Mouse (Mus musculus) neural tube, embryonic 14.5 days (tissue): ENCODE measurements around the gene Gm20604. TPM values are rescaled to one million over a fixed set of nuclear protein-coding genes. Genes with fewer than 3 reads are reported as not detected.

ENCODE experiments used
- ATAC-seq: fragments of 200-750 bp; cut with Nextera tagmentation; 2 replicates; pipeline ENCODE4 v1.8.0; 2017; ENCODE audit warnings: low read depth, mild to moderate bottlenecking, moderate TSS enrichment, moderate library complexity
- H3K27ac ChIP-seq: fragments of 300-500 bp; sonication (generic); 2 replicates; pipeline ENCODE4 v1.5.1; 2014; ENCODE audit warnings: low read depth, mild to moderate bottlenecking, control low read depth, low read length, moderate library complexity, mixed read lengths
- H3K27me3 ChIP-seq: fragments of 300-500 bp; sonication (generic); 2 replicates; pipeline ENCODE4 v1.6.1; 2014; ENCODE audit warnings: low read length; ENCODE audit not compliant: control insufficient read depth, insufficient read depth
- H3K36me3 ChIP-seq: fragments of 300-500 bp; sonication (generic); 2 replicates; pipeline ENCODE4 v1.6.1; 2014; ENCODE audit warnings: low read length, mixed read lengths; ENCODE audit not compliant: control insufficient read depth, insufficient read depth
- H3K4me1 ChIP-seq: fragments of 300-500 bp; sonication (generic); 2 replicates; pipeline ENCODE4 v1.6.1; 2014; ENCODE audit warnings: low read length; ENCODE audit not compliant: control insufficient read depth, insufficient read depth
- H3K4me2 ChIP-seq: fragments of 300-500 bp; sonication (generic); 2 replicates; pipeline ENCODE4 v1.6.1; 2014; ENCODE audit warnings: mild to moderate bottlenecking, low read depth, low read length, control low read depth
- H3K4me3 ChIP-seq: fragments of 300-500 bp; sonication (generic); 2 replicates; pipeline ENCODE4 v1.5.1; 2014; ENCODE audit warnings: low read depth, low read length, control low read depth, mixed read lengths
- H3K9ac ChIP-seq: fragments of 300-500 bp; sonication (generic); replicated peaks from 2 replicates; pipeline ENCODE4 v1.6.1; 2014; ENCODE audit warnings: low read depth, mild to moderate bottlenecking, control low read depth, low read length, mixed read lengths
- H3K9me3 ChIP-seq: fragments of 300-500 bp; sonication (generic); 2 replicates; pipeline ENCODE4 v1.6.1; 2016; ENCODE audit warnings: low read length; ENCODE audit not compliant: control insufficient read depth
- WGBS: fragments of 180-500 bp; shearing (Covaris S2); extraction: QIAGEN DNeasy Blood & Tissue Kit; methylation state at CpG from one replicate; pipeline ENCODE4 v1.1.7; 2014; 5-methylcytosine and 5-hydroxymethylcytosine counted together
- polyA plus RNA-seq: library from polyadenylated mRNA; unstranded; fragments of >200 nt; fragmentation: Nextera tagmentation; extraction: Ambion mirVana; gene quantifications from 2 replicates; pipeline ENCODE4 v1.2.1, GENCODE M21; 2014

The Gm20604 gene
- polyA plus RNA-seq, 1 experiment from 2014 or later: 57.1 TPM

DNA sequence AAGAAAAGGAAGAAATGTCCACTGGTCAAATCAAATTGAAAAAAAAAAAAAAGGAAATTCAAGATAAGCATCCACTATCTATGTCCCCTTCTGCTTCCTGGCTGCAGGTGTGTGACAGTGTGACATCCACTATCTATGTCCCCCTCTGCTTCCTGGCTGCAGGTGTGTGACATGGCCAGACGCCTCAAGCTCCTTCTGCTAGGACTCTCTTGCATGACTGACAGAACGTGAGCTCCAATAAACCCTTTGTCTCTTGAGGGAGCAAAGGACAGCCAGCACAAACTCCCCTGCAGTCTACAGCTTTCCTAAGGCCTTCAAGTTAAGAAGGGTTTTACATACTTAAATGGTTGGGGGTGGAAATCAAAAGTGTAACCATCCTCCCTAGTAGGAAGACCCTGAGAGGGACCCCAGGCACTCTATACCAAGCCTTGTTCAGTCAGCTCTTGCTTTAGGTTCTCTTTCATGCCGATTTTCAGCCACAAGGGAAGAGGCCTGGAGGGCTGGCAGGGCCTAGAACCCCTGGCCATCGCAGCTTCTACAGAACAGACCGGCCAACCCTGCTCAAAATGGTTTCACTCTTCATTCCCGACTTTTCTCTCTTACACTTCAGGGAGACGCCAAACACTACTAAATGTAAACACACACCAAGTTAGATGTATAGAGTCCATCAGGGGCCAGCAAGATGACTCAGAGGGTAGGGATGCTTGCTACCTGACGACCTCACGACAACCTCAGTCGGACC lies 43.6 kb downstream of the Gm20604 start:
- Histone ChIP-seq H3K27me3 (no peaks in the 10 kb centered on the region), H3K27ac (no peak overlapping the region), H3K9me3 (no peaks in the 10 kb centered on the region), H3K9ac (no peak overlapping the region), H3K4me1 (no peaks in the 10 kb centered on the region), H3K36me3 (no peaks in the 10 kb centered on the region), H3K4me3 (no peak overlapping the region), H3K4me2 (no peak overlapping the region)
- WGBS: 85% methylated on average over 10 of the region's 10 CpGs
- no peak for ATAC-seq

DNA sequence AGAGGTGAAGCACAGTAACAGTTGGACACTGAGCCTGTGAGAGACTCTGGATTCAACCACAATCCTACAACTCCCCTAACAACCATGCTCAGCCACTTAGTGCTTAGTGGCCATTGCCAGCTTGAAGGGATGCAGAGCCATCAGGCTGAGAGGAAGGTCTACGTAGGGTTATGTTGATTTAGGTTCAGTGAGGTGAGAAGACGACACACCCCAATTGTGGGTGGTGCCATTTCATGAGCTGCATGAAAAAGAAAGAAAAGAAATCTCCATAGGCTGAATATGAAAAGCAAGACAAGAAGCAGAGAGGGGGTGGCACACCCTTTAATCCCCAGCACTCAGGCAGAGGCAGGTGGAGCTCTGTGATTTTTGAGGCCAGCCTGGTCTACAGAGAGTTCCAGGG lies 44.4 kb downstream of the Gm20604 start:
- H3K4me2 ChIP-seq: no peak overlapping the region
- H3K4me1 ChIP-seq: no peaks in the 10 kb centered on the region
- no peaks in the 10 kb centered on the region for H3K36me3 ChIP-seq
- no peaks in the 10 kb centered on the region for H3K27me3 ChIP-seq
- no peak overlapping the region for H3K4me3 ChIP-seq
- ATAC-seq: no peak
- H3K27ac ChIP-seq: no peak overlapping the region
- no peak overlapping the region for H3K9ac ChIP-seq
- 73% methylated on average over 2 of the region's 2 CpGs for WGBS
- H3K9me3 ChIP-seq: no peaks in the 10 kb centered on the region

DNA sequence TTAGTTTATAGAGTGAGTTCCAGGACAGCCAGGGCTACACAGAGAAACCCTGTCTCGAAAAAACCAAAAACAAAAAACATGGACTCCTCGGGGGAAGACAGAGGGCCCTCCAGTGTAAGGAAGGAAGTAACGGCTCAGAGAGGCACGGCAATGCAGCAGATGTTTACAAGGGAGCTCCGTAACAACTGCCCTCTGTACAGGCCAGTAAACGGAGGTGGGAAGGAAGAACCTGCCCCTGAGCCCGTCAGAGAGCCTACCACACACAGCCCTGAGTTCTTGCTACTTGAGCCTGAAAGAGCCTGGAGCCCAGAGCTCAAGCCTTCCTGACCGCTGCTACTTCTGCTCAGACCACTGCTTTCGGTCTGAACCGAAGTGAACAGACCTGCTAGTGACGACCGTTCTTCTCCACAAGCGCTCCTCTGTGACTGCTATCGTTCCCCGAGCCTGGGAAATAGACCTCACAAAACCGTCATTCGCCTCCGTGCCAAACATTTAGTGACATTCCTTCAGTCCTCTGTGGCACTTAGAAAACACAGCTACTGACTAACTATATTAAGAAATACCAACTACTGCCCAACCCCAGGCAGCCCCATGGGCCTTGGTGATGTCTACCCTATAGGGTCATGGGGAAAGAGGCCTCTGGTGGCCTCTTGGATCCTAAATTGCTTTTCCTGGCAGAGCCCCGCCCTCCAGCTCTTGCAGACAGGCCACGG lies 45.2 kb downstream of the Gm20604 start:
- Histone ChIP-seq H3K36me3 (no peaks in the 10 kb centered on the region), H3K27me3 (no peaks in the 10 kb centered on the region), H3K27ac (no peak overlapping the region), H3K9me3 (no peaks in the 10 kb centered on the region), H3K9ac (no peak overlapping the region), H3K4me2 (no peak overlapping the region), H3K4me3 (no peak overlapping the region), H3K4me1 (no peaks in the 10 kb centered on the region)
- no peak for ATAC-seq
- WGBS: 69% methylated on average over 20 of the region's 20 CpGs

DNA sequence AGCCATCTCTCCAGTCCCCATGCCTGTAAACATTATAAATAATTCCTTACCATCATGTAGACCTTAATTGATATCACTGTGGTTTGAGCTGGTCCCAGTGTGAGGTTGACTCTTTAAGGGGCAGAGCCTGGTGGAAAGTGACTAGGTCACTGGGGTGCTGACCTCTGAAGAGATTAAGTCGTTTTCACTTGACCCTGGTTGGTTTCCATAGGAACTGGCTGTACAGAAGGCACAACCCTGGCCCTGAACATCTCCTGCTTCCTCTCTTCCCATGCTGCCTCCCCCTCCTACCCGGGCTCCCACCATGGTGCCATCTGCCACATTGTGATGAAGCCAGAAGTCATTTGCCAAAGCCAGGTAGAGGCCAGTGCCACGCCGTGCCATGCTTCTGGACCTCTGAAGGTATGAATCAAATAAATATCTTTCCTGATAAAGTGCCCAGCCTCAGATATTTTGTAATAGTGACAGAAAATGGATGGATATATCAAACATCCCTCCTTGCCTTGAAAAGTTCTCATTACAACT lies 47.6 kb downstream of the Gm20604 start:
- H3K4me3 ChIP-seq: no peak overlapping the region
- H3K4me2 ChIP-seq: no peak overlapping the region
- 56% methylated on average over 4 of the region's 4 CpGs for WGBS
- no peak overlapping the region for H3K9ac ChIP-seq
- H3K9me3 ChIP-seq: no peaks in the 10 kb centered on the region
- H3K27ac ChIP-seq: no peak overlapping the region
- ATAC-seq: no peak
- H3K36me3 ChIP-seq: no peaks in the 10 kb centered on the region
- H3K4me1 ChIP-seq: no peaks in the 10 kb centered on the region
- H3K27me3 ChIP-seq: no peaks in the 10 kb centered on the region

DNA sequence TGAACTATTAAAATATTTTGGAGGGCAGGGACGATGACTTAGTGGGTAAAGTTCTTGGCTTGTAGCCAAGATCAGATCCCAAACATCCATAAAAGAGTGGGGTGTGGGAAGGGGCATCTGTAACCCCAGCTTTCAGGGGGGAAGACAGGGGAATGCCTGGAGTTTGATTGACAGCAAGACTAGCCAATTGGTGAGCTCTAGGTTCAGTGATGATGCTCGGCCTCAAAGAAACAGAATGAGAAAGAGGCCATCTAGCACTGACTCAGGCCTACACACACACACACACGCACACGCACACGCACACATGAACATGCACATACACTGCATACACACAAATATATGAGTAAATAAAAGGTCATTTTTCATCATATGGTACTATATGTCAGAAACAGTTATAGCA lies 48.6 kb downstream of the Gm20604 start:
- H3K9ac ChIP-seq: no peak overlapping the region
- H3K36me3 ChIP-seq: no peaks in the 10 kb centered on the region
- no peak overlapping the region for H3K27ac ChIP-seq
- no peaks in the 10 kb centered on the region for H3K4me1 ChIP-seq
- H3K9me3 ChIP-seq: no peaks in the 10 kb centered on the region
- no peak overlapping the region for H3K4me3 ChIP-seq
- ATAC-seq: no peak
- no peak overlapping the region for H3K4me2 ChIP-seq
- 89% methylated on average over 5 of the region's 5 CpGs for WGBS
- no peaks in the 10 kb centered on the region for H3K27me3 ChIP-seq

DNA sequence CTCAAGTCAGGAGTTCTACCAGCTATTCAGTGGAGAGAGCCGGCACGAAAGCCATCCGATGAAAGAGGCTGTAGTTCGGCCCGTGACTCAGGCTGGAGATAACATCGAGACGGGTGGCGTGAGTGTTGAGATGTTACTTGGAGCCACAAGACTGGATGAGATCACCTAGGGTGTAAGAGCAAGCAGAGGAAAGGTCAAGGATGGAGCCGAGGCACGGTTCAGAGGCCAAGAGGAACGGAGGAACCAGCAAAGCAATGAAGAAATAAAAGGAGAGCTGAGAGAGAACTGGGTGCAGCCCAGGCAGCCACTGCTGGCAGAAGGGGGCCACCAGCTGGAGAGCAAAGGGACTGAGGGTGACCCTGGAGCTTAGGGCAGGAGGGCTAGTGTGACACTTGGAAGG lies 50.3 kb downstream of the Gm20604 start:
- Histone ChIP-seq H3K36me3 (no peaks in the 10 kb centered on the region), H3K4me3 (no peak overlapping the region), H3K27ac (no peak overlapping the region), H3K9me3 (no peaks in the 10 kb centered on the region), H3K4me2 (no peak overlapping the region), H3K4me1 (peaks cover 11% of the 10 kb centered on the region), H3K9ac (no peak overlapping the region), H3K27me3 (no peaks in the 10 kb centered on the region)
- WGBS: 74% methylated on average over 11 of the region's 11 CpGs
- ATAC-seq: no peak

DNA sequence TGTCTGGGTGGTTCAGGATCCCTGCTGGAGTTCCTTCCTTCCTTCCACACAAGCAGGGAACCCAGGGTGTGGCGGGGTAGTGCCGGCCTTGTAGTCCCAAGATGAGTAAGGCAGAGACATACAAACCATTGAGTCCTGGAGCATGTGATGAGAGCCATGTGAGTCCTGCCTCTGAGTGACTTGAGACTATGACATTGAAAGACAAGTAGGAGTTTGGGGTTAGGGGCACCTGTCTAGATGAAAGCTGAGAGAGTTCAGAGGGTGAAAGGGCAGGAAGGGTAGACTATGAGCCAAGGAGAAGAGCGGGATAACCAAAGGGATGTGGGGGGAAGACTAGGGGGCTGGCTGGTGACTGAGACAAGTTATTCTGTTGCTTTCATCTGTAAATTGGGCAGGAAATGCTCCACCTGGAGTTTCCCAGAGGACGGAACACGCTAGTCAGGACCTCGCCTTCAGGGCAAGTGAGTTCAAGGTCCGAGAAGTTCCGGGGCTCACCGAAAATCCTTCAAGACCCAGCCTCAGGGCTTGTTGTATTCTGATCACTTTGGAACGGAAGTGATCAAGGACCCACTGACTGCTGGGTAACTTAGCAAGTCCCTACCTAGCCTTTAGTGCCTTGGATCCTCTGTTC lies 51.5 kb downstream of the Gm20604 start:
- Histone ChIP-seq H3K4me3 (no peak overlapping the region), H3K4me1 (peaks cover 18% of the 10 kb centered on the region), H3K36me3 (no peaks in the 10 kb centered on the region), H3K4me2 (no peak overlapping the region), H3K9ac (no peak overlapping the region), H3K9me3 (no peaks in the 10 kb centered on the region), H3K27ac (no peak overlapping the region), H3K27me3 (no peaks in the 10 kb centered on the region)
- WGBS: 96% methylated on average over 10 of the region's 10 CpGs
- no peak for ATAC-seq

DNA sequence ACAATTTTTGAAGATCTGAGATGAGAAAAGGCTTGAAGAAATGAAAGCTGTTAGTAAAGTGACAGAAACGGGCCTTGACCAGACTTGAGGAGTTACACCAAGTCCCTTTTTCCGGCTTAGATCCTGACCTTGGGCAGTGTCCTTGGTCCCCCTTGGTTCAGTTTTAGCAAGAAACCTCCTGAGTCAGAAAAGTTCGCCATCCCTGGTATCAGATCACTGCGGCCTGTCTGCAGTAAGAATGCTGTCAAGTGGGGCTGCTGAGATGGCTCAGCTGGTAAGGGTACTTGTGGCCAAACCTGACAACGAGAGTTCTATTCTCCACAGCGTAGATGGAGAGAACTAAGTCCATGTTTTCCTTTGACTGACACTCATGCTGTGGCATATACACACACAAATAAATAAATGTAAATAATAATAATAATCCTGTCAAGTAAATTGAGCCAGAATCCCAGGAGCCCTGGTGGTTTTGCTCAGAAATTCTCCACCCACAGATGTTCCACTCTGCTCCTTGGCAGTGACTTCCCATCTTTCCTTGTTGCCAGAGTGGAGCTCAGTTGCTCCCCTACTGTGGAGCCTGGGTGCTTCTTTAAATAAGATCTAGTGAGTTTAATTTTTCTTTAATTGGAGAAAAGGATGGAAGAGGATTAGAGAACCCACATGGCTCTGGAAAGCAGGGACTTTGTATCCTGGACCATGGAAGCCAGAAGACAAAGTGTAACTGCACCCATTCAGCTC lies 52.4 kb downstream of the Gm20604 start:
- Histone ChIP-seq H3K36me3 (no peaks in the 10 kb centered on the region), H3K27me3 (no peaks in the 10 kb centered on the region), H3K27ac (no peak overlapping the region), H3K4me3 (peak overlapping the region; percentile 58), H3K4me2 (peak overlapping the region; percentile 71), H3K9me3 (no peaks in the 10 kb centered on the region), H3K9ac (peak overlapping the region; percentile 78; the same call in 1 of the 2 replicates), H3K4me1 (peaks cover 18% of the 10 kb centered on the region)
- ATAC-seq: no peak
- whole genome bisulfite sequencing: 71% methylated on average over 6 of the region's 6 CpGs
